In genomic region chr16:91662336-91662735, GRCm38 (mm10) we compare ENCODE assay signal across 14 mouse cellular contexts.
"Had no signal": no experiment of that assay in that cellular context is flagged by ENCODE, and none has a peak within 500 bp of the region (broad histone marks: within the 10 kb centered on the region; RNA-seq: fewer than 3 reads in every experiment).

No protein-coding gene starts in this region.

- H3K4me1 ChIP-seq: kidney, embryonic 15.5 days; limb, embryonic 13.5 days; liver, embryonic 13.5 days had no signal

- DNase-seq: kidney, adult 2 months; kidney, postnatal 10 days; kidney, postnatal 36 days; left cerebral cortex, postnatal 4 days; liver, embryonic 13.5 days; lung, adult 2 months; lung, postnatal 14 days; lung, postnatal 4 days; midbrain, embryonic 14.5 days; thymus, postnatal 25 days had no signal

- H3K27ac ChIP-seq: kidney, embryonic 15.5 days; limb, embryonic 13.5 days; liver, embryonic 13.5 days; stomach, postnatal 0 days had no signal

- H3K27me3 ChIP-seq: kidney, embryonic 15.5 days; limb, embryonic 13.5 days; liver, embryonic 13.5 days had no signal

- H3K4me3 ChIP-seq: kidney, embryonic 15.5 days; limb, embryonic 13.5 days; liver, embryonic 13.5 days had no signal

- H3K4me2 ChIP-seq: kidney, embryonic 15.5 days; limb, embryonic 13.5 days; liver, embryonic 13.5 days; midbrain, embryonic 11.5 days had no signal

- H3K9ac ChIP-seq: kidney, embryonic 15.5 days; limb, embryonic 13.5 days; liver, embryonic 13.5 days had no signal
